Mouse (Mus musculus): Measurements from ENCODE around the gene Zfp990. TPM values are rescaled to one million over a fixed set of nuclear protein-coding genes. Genes with fewer than 3 reads are reported as not detected.
A peak's percentile ranks its signal among the peaks of the same experiment; 100 is the strongest.
"Not testable (repeated sequence)": the region's sequence is repeated elsewhere in the genome, so short reads cannot be mapped to it uniquely, and the experiment has no call there.

The Zfp990 gene
- polyA plus RNA-seq, 1 experiment from 2014 or later = not detected

DNA sequence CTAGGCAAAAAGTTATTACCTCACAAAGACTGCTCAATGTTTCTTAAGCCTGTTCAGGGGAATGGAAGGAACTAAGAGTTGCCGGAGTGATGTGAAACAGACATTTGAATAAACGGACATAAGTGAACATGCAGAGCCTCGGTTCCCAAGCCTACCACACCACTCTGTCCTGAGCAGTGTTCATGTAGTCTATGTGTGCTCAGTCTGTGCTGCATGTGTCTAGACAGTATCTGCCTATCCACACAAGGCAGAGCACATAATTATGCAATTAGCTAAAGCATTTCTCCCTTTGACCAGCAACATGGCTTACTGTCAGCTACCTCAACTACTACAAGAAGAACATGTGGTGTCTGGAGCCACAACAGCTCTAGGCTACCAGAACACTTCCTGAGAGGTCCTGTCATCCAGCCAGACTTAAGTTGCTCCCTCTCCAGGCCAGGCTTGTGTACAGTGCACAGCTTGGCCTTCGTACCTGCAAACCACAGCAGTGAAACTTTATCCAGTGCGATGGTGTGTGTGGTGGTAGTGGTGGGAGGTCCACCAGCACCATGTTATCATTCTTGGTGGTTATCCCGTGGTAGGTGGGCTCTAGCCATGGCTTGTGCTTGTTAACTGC, 35.3 kb downstream of the Zfp990 start:
- not testable (repeated sequence) for H3K27ac ChIP-seq; H3K4me2 ChIP-seq; H3K9ac ChIP-seq; ATAC-seq (ENCODE audit: low FRiP score); H3K27me3 ChIP-seq; H3K36me3 ChIP-seq (replicated peaks); H3K4me3 ChIP-seq (replicated peaks); H3K4me1 ChIP-seq
- H3K9me3 ChIP-seq = peaks cover 38% of the 10 kb centered on the region
- WGBS = 74% methylated on average over 6 of the region's 6 CpGs

DNA sequence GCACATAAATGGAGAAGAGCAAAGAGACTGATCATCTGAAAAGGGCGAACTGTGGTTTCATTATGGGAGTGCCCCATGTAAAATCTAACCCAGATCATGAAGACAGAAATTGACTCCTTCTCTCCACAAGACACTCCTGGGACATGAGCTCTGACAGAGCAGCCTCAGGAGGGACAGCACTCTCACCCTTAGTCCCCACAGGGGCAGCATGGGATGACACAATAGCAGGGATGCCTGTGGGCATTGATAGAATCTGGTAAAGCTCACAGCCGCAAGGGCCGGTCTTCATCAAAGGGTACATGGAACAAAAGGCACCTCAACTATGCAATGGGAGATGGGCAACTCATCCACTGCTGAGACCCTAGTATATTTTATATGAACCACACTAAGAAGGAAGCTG, 35.9 kb downstream of the Zfp990 start:
- not testable (repeated sequence) for H3K36me3 ChIP-seq (replicated peaks); H3K27ac ChIP-seq; H3K4me1 ChIP-seq; H3K27me3 ChIP-seq; H3K9ac ChIP-seq; ATAC-seq (ENCODE audit: low FRiP score); H3K4me2 ChIP-seq; H3K4me3 ChIP-seq (replicated peaks)
- 98% methylated on average over 3 of the region's 3 CpGs for WGBS
- peaks cover 36% of the 10 kb centered on the region for H3K9me3 ChIP-seq

GRCm38 (mm10) chr4:145556680-145557079, 46.1 kb downstream of the Zfp990 start:
- WGBS = 72% methylated on average over 1 of the region's 1 CpGs
- Histone ChIP-seq H3K36me3 (replicated peaks) (no peaks in the 10 kb centered on the region), H3K4me3 (replicated peaks) (no peak overlapping the region), H3K9me3 (peaks cover 58% of the 10 kb centered on the region), H3K27ac (no peak overlapping the region), H3K27me3 (no peaks in the 10 kb centered on the region), H3K4me1 (no peaks in the 10 kb centered on the region), H3K4me2 (no peak overlapping the region), H3K9ac (no peak overlapping the region)
- ATAC-seq (ENCODE audit: low FRiP score) = no peak

DNA sequence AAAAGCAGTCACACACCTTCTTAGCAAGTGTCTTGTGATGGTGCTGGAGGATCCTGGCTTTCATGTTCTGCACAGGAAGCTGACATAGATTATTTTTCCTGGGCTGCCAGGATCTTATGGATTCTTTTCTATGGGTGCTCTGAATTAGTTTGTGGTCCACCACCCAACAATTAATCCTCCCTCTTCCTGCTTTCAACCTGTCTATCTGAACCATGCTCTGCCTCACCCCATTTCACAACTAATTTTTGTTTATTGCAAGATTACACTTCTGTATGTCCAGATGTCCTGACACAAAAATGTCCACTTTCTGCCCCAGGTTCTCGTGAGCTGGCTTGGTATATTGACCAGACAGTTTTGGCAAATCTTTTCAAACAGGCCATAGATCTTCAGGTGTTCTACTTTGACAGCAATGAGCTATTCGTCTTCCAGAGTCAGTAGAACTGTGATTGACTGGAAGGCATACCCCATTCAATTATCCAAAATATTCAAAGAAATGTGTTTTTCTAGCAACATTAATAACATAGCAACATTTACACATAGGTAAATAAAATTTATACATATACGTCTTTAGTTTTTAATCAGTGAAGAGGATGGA, 49.0 kb downstream of the Zfp990 start:
- no peaks in the 10 kb centered on the region for H3K4me1 ChIP-seq
- no peaks in the 10 kb centered on the region for H3K27me3 ChIP-seq
- no peaks in the 10 kb centered on the region for H3K36me3 ChIP-seq (replicated peaks)
- no peak overlapping the region for H3K27ac ChIP-seq
- no peak overlapping the region for H3K9ac ChIP-seq
- no peak overlapping the region for H3K4me3 ChIP-seq (replicated peaks)
- peaks cover 55% of the 10 kb centered on the region for H3K9me3 ChIP-seq
- WGBS = 39% methylated on average over 3 of the region's 3 CpGs
- peak; percentile 17; the same call in 1 of the 2 replicates for ATAC-seq (ENCODE audit: low FRiP score)
- H3K4me2 ChIP-seq = no peak overlapping the region

DNA sequence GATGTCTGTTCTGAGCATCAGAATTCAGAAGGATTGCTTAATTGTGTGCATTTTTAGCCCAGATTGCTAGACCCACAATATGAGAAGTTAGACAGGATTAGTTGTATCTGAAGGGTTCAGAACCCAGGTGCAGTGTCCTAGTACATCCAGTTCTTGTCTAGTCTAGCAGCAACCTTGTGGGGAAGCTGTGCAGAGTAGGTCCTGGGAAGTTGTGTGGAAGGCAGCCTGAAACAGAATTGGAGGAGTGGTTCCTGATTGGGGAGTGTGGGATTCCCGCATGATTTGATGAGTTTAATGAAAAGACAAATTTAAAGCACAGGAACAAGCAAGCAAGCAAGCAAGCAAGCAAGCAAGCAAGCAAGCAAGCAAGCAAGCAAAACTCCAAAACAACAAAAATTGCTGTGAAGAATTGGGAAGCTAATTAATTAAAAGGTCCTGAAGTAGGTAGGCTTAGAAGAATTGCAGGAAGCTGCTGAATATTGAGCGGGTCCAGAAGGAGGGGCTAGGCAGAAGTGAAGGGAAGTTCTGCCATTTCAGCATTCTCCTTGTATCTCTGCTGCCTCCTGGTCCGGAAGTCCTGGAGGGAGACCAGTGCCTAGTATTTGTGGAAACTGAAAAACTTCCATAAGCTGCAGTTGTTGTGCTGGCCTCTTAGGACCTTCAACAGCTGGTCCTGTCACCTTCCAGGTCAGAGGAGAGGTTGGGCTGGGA, 53.7 kb downstream of the Zfp990 start:
- Histone ChIP-seq H3K27me3 (no peaks in the 10 kb centered on the region), H3K4me3 (replicated peaks) (no peak overlapping the region), H3K4me1 (no peaks in the 10 kb centered on the region), H3K36me3 (replicated peaks) (no peaks in the 10 kb centered on the region), H3K4me2 (no peak overlapping the region), H3K27ac (no peak overlapping the region), H3K9me3 (peaks cover 51% of the 10 kb centered on the region), H3K9ac (no peak overlapping the region)
- 62% methylated on average over 3 of the region's 3 CpGs for WGBS
- no peak for ATAC-seq (ENCODE audit: low FRiP score)

- not testable (repeated sequence) for H3K9ac ChIP-seq; H3K4me2 ChIP-seq; H3K4me3 ChIP-seq (replicated peaks); H3K27me3 ChIP-seq; H3K27ac ChIP-seq; H3K4me1 ChIP-seq; ATAC-seq (ENCODE audit: low FRiP score); H3K36me3 ChIP-seq (replicated peaks)
- 0 out of 2 replicates have a peak, but pooled peaks cover 16% of the 10 kb centered on the region for H3K9me3 ChIP-seq
- 90% methylated on average over 7 of the region's 10 CpGs for WGBS
Observed at GRCm38 (mm10) chr4:145570461-145570860, 59.9 kb downstream of the Zfp990 start.

GRCm38 (mm10) chr4:145576623-145577022, 66.1 kb downstream of the Zfp990 start:
- not testable (repeated sequence) for H3K9ac ChIP-seq; H3K27ac ChIP-seq; H3K4me3 ChIP-seq (replicated peaks); H3K4me1 ChIP-seq; ATAC-seq (ENCODE audit: low FRiP score); H3K36me3 ChIP-seq (replicated peaks); H3K27me3 ChIP-seq; H3K4me2 ChIP-seq
- 92% methylated on average over 8 of the region's 8 CpGs for WGBS
- H3K9me3 ChIP-seq = peaks cover 18% of the 10 kb centered on the region; the same call in 1 of the 2 replicates

DNA sequence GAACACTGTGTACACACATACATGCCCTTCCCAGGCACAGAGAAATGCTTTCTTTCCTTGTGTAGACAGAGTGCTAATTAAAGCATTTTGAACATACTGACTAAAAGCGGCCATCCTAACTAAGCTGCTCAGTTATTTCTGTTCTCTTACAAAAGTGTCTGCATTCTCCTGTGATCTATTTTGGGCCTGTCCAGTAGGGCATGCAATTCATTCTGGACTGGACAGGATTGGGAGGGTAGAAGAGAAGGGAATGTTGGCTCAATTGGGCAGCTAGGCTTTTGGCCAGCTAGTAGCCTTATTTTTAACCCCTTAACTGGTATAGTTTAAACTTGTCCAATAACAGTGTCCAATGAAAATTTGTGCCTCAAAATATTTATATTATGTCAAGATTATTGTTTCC, 69.8 kb downstream of the Zfp990 start:
- not testable (repeated sequence) for H3K4me1 ChIP-seq; ATAC-seq (ENCODE audit: low FRiP score); H3K27me3 ChIP-seq; H3K36me3 ChIP-seq (replicated peaks); H3K4me2 ChIP-seq; H3K9me3 ChIP-seq; H3K9ac ChIP-seq; H3K4me3 ChIP-seq (replicated peaks); H3K27ac ChIP-seq
- WGBS = 100% methylated on average over 1 of the region's 1 CpGs

DNA sequence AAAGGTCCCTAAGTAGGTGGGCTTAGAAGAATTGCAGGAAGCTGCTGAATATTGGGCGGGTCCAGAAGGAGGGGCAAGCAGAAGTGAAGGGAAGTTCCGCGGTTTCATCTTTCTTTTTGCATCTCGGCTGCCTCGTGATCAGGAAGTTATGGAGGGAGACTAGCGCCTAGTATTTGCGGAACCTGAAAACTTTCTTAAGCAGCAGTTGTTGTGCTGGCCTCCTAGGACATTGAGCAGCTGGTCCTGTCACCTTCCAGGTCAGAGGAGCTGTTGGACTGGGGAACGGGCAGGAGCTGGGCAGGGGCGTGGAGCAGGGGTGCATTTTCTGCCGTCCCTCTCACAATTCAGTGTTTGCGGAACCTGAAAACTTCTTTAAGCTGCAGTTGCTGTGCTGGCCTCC, 74.5 kb downstream of the Zfp990 start, which contains the start of gene Gm13212:
TSS of gene Gm13212 (plus strand) at position 89 of the 400 bp plus-strand sequence.
- H3K27me3 ChIP-seq; H3K4me1 ChIP-seq; ATAC-seq (ENCODE audit: low FRiP score); H3K27ac ChIP-seq; H3K36me3 ChIP-seq (replicated peaks); H3K9ac ChIP-seq: not testable (repeated sequence)
- Histone ChIP-seq H3K9me3 (peaks cover 11% of the 10 kb centered on the region), H3K4me2 (0 out of 2 replicates have a peak within 1 kb of the TSS, but pooled peaks have one; percentile 22), H3K4me3 (replicated peaks) (0 out of 2 replicates have a peak within 1 kb of the TSS, but pooled peaks have one; percentile 14)
- WGBS = 26% methylated on average over 11 of the region's 11 CpGs

GRCm38 (mm10) chr4:145586046-145586445, 75.5 kb downstream of the Zfp990 start:
- H3K9ac ChIP-seq; H3K27ac ChIP-seq; H3K27me3 ChIP-seq; H3K4me3 ChIP-seq (replicated peaks); H3K36me3 ChIP-seq (replicated peaks); H3K4me1 ChIP-seq; H3K9me3 ChIP-seq; ATAC-seq (ENCODE audit: low FRiP score); H3K4me2 ChIP-seq: not testable (repeated sequence)
- 81% methylated on average over 2 of the region's 2 CpGs for WGBS

Data from forebrain, embryonic 12.5 days (tissue).